Mouse (Mus musculus) adrenal gland, postnatal 10 days (tissue): ENCODE data around the gene Drd4. TPM values are rescaled to one million over a fixed set of nuclear protein-coding genes. Genes with fewer than 3 reads are reported as not detected.
A peak's percentile ranks its signal among the peaks of the same experiment; 100 is the strongest.

Experiments used
- DNase-seq: peaks from one replicate; pipeline ENCODE4 v3.0.0; 2021; ENCODE audit warnings: mixed read lengths
- total RNA-seq, 2 experiments: library from RNA; stranded (reverse); gene quantifications; 2 replicates each; pipeline ENCODE4 v1.2.3; 2021

Drd4 gene
- total RNA-seq, 2 experiments from 2014 or later = 0.36 TPM; not detected in 1

GRCm38 (mm10) chr7:141292583-141293388, 980 bp downstream of the Drd4 start:
- DNase-seq = no peak

- DNase-seq = peak; percentile 61
These were observed 2.2 kb downstream of the Drd4 start for GRCm38 (mm10) chr7:141293852-141294471.

- DNase-seq = no peak
These were observed 2.7 kb downstream of the Drd4 start for GRCm38 (mm10) chr7:141294479-141294878.

- no peak for DNase-seq
These were observed 6.3 kb downstream of the Drd4 start for GRCm38 (mm10) chr7:141297926-141298650.

GRCm38 (mm10) chr7:141299175-141299574, 7.4 kb downstream of the Drd4 start:
- DNase-seq = no peak

- peak; percentile 45 for DNase-seq
These were observed 9.6 kb downstream of the Drd4 start for GRCm38 (mm10) chr7:141301386-141301785.

GRCm38 (mm10) chr7:141302702-141303268, 11.0 kb downstream of the Drd4 start:
- DNase-seq = no peak

GRCm38 (mm10) chr7:141304537-141304936, 12.7 kb downstream of the Drd4 start:
- no peak for DNase-seq

GRCm38 (mm10) chr7:141314416-141314815, 22.6 kb downstream of the Drd4 start:
- DNase-seq = peak; percentile 55

- DNase-seq = no peak
These were observed 23.3 kb downstream of the Drd4 start for GRCm38 (mm10) chr7:141315076-141315475.

GRCm38 (mm10) chr7:141315974-141316373, 24.2 kb downstream of the Drd4 start:
- DNase-seq = peak; percentile 56

- DNase-seq = no peak
These were observed 25.9 kb downstream of the Drd4 start for GRCm38 (mm10) chr7:141317619-141318132.

- DNase-seq = no peak
These were observed 27.6 kb downstream of the Drd4 start for GRCm38 (mm10) chr7:141319446-141319845.

GRCm38 (mm10) chr7:141324686-141325085, 32.9 kb downstream of the Drd4 start:
- DNase-seq = no peak

GRCm38 (mm10) chr7:141326546-141327446, 35.0 kb downstream of the Drd4 start:
- no peak for DNase-seq

GRCm38 (mm10) chr7:141327469-141328372, 35.9 kb downstream of the Drd4 start, which contains the start of the genes Deaf1 and Tmem80:
Gene Deaf1 (minus strand): TSS chr7:141327690.
Gene Tmem80 (plus strand): TSS chr7:141327739.
- peak; percentile 99 for DNase-seq

- DNase-seq = no peak
These were observed 36.7 kb downstream of the Drd4 start for GRCm38 (mm10) chr7:141328373-141328990.

- DNase-seq = no peak
These were observed 38.9 kb downstream of the Drd4 start for GRCm38 (mm10) chr7:141330706-141331105.

GRCm38 (mm10) chr7:141331990-141332389, 40.2 kb downstream of the Drd4 start:
- no peak for DNase-seq
